Mouse (Mus musculus) cerebellum, adult 2 months (tissue): ENCODE data around the gene Smim24.

Experiments used
- CTCF ChIP-seq: fragments of 200-500 bp; IDR thresholded peaks from 2 replicates; pipeline ENCODE4 v1.5.1; 2011; ENCODE audit warnings: low read depth, mild to moderate bottlenecking, control low read depth, low read length, moderate library complexity, borderline replicate concordance; ENCODE audit not compliant: insufficient read depth
- POLR2A ChIP-seq: fragments of 200-500 bp; IDR thresholded peaks from 2 replicates; pipeline ENCODE4 v1.6.1; 2011; ENCODE audit warnings: low read length, control low read depth, borderline replicate concordance; ENCODE audit not compliant: insufficient read depth

GRCm38 (mm10) chr10:81401521-81402226 is 8.8 kb downstream of the Smim24 start:
- TF ChIP-seq CTCF (no peak), POLR2A (no peak)
